In genomic region chr2:146384582-146384981, GRCm38 (mm10) we compare ENCODE assay signal across 12 mouse cellular contexts.
A peak's percentile ranks its signal among the peaks of the same experiment; 100 is the strongest.
DNase-seq lines count a peak whose midpoint lies in the region; ATAC-seq and TF ChIP-seq lines count a peak whose summit lies in the region.
"Had no signal": no experiment of that assay in that cellular context is flagged by ENCODE, and none has a peak within 500 bp of the region (broad histone marks: within the 10 kb centered on the region; RNA-seq: fewer than 3 reads in every experiment).

No protein-coding gene starts in this region.

- no peaks in the 10 kb centered on the region for H3K4me1 ChIP-seq in cerebellum, adult 2 months (ENCODE audit: control insufficient read depth, insufficient read depth, low read length)
- no peaks in the 10 kb centered on the region for H3K4me1 ChIP-seq in forebrain, postnatal 0 days (ENCODE audit: insufficient read depth)
- H3K4me1 ChIP-seq: limb, embryonic 15.5 days had no signal

- no peak overlapping the region for H3K27ac ChIP-seq in cerebellum, adult 2 months (ENCODE audit: insufficient read depth, low read length)
- no peak overlapping the region for H3K27ac ChIP-seq in layer of hippocampus, adult 2 months
- no peak overlapping the region for H3K27ac ChIP-seq in forebrain, postnatal 0 days (ENCODE audit: low read depth, low read length)
- H3K27ac ChIP-seq: limb, embryonic 15.5 days had no signal

- no peak for TF ChIP-seq POLR2A in cerebellum, adult 2 months (IDR thresholded peaks at IDR 0.05; ENCODE audit: borderline replicate concordance, insufficient read depth, low read length)

- 6% methylated on average over 1 of the region's 1 CpGs for WGBS in cerebellum, adult 2 months
- WGBS in forebrain, postnatal 0 days = 13% methylated on average over 1 of the region's 1 CpGs

- H3K36me3 ChIP-seq in forebrain, postnatal 0 days (ENCODE audit: insufficient read depth) = 0 out of 2 replicates have a peak, but pooled peaks cover 9% of the 10 kb centered on the region
- H3K36me3 ChIP-seq: limb, embryonic 15.5 days had no signal

- peak; percentile 49; the same call in 1 of the 2 replicates for TF ChIP-seq CTCF in cerebellum, adult 2 months (IDR thresholded peaks at IDR 0.05; ENCODE audit: borderline replicate concordance, insufficient read depth, low read depth, low read length)
- TF ChIP-seq CTCF in layer of hippocampus, adult 2 months (conservative IDR thresholded peaks at IDR 0.05) = peak; percentile 78
- TF ChIP-seq CTCF in forebrain, postnatal 0 days (IDR thresholded peaks at IDR 0.05; ENCODE audit: low read depth) = peak; percentile 57

- no peak overlapping the region for H3K9ac ChIP-seq in forebrain, postnatal 0 days
- H3K9ac ChIP-seq: limb, embryonic 15.5 days had no signal

- H3K4me2 ChIP-seq in forebrain, postnatal 0 days (ENCODE audit: low read depth) = no peak overlapping the region
- H3K4me2 ChIP-seq: limb, embryonic 15.5 days had no signal

- H3K9me3 ChIP-seq in forebrain, postnatal 0 days (ENCODE audit: low read length) = no peaks in the 10 kb centered on the region
- H3K9me3 ChIP-seq: limb, embryonic 15.5 days had no signal

- peak; percentile 64; the same call in 1 of the 2 replicates for ATAC-seq in forebrain, postnatal 0 days

- no peak for DNase-seq in cerebellum, adult 2 months
- no peak for DNase-seq in cerebellum, postnatal 4 days (ENCODE audit: low spot score in 2 of 2)
- DNase-seq in layer of hippocampus, adult 2 months (ENCODE audit: low spot score in 2 of 2) = no peak
- no peak for DNase-seq in layer of hippocampus, adult 9-10 months (ENCODE audit: low spot score)
- DNase-seq in MN1 (ENCODE audit: low spot score) = peak; percentile 45
- peak; percentile 35 for DNase-seq in forebrain, postnatal 0 days
- no peak for DNase-seq in adrenal gland, adult (ENCODE audit: inconsistent age in 2 of 2, low spot score in 1 of 2)
- DNase-seq in thymus, postnatal 10 days (ENCODE audit: low spot score in 2 of 2) = no peak
- DNase-seq: cerebellum, adult 11 months; heart, adult 11 months had no signal

- no peak overlapping the region for H3K4me3 ChIP-seq in cerebellum, adult 2 months (replicated peaks; ENCODE audit: insufficient read depth, low read depth, low read length)
- no peak overlapping the region for H3K4me3 ChIP-seq in layer of hippocampus, adult 2 months
- no peak overlapping the region for H3K4me3 ChIP-seq in forebrain, postnatal 0 days (ENCODE audit: low read depth, low read length)
- H3K4me3 ChIP-seq: erythroblast, embryonic 14.5 days; limb, embryonic 15.5 days had no signal

- no peaks in the 10 kb centered on the region for H3K27me3 ChIP-seq in cerebellum, adult 2 months (ENCODE audit: control insufficient read depth, insufficient read depth, low read length)
- no peaks in the 10 kb centered on the region for H3K27me3 ChIP-seq in forebrain, postnatal 0 days (ENCODE audit: insufficient read depth, low read length)
- H3K27me3 ChIP-seq: limb, embryonic 15.5 days had no signal

Comparison
In these comparisons a context has a peak if more than half of its experiments do, and no peak if none do; other contexts are left out.
1. DNase-seq: peak in MN1 (single experiment) and forebrain, postnatal 0 days (single experiment); none in cerebellum, adult 2 months (0 of 2), cerebellum, postnatal 4 days (0 of 2), layer of hippocampus, adult 2 months (0 of 2), layer of hippocampus, adult 9-10 months (single experiment), adrenal gland, adult (0 of 2) and thymus, postnatal 10 days (0 of 2).
2. Peak in every context shown above with its lines, with median percentiles within 50 percentile points of each other: CTCF ChIP-seq.